Mouse (Mus musculus) granulocyte monocyte progenitor cell, adult 5-6 weeks (primary cell): ENCODE data around the gene Ubr3. TPM values are rescaled to one million over a fixed set of nuclear protein-coding genes. Genes with fewer than 3 reads are reported as not detected.

Experiments used
- ATAC-seq: replicated peaks from 2 replicates; pipeline ENCODE4 v1.8.0; 2016; ENCODE audit warnings: mild to moderate bottlenecking, moderate TSS enrichment, inconsistent platforms; ENCODE audit not compliant: poor library complexity, severe bottlenecking
- total RNA-seq, 2 experiments: library from RNA; stranded (forward) in 1 of 2; stranded (reverse) in 1 of 2; fragments of 200-712, 200-1000 nt in 1 of 2; fragments of >200 nt in 1 of 2; fragmentation: Nextera tagmentation in 1 of 2; gene quantifications; 2 replicates each; pipeline ENCODE4 v1.2.3; 2014 to 2017

Ubr3 gene
- total RNA-seq, 2 experiments from 2014 or later = 35.2 to 41.9 TPM

DNA sequence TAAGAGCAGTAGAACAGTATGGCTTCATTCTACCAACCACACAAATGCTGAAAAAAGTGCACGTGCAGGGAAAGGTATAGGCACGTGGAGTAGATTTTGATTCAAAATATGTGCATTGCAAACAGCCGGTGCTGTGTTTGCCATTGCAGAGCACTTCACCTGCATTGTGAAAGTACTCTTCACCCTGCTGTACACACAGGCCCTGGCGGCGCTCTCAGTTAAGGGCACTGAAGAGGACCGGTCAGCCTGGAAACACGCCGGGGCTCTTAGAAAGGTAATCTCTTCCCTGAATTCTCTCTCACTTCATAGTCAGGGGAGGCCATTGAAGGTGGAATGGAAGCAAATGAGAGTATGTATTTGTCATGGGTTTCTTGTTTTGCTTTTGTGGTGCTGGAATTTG lies 115.9 kb downstream of the Ubr3 start:
- no peak for ATAC-seq

DNA sequence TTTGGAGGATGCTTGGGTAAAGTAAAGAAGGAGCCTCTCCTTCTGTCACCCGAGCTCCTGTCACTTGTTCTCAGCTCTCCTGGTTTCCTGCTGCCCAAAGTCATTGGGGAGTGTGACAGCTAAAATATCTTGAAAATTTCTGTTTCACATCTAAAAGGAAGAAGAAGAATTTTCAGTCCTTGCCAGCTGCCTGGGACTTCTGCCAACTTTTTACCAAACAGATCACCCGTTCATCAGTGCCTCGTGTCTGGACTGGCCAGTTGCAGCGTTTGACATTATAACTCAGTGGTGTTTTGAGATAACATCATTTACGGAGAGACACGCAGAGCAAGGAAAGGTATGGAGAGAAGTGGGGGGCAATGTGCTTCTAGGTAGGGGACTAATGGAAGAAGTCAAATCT lies 121.2 kb downstream of the Ubr3 start:
- no peak for ATAC-seq

DNA sequence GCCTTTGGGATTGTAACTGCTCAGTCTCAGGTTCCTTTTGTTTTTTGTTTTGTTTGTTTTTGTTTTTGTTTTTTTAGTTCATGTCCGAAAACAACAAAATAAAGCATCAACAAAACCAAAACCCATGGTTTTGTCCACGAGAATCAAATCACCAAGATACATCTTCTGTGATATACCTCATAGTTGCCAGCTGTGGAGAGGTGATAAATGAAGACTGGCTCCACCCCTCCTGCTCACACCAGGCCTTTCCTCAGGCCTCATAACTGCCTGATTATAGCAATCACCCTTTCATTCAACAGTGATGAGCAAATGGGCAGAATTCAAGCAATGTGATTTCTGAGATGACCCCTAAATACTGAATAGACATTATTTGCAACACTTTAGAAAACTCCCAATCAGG lies 127.4 kb downstream of the Ubr3 start:
- ATAC-seq = no peak

DNA sequence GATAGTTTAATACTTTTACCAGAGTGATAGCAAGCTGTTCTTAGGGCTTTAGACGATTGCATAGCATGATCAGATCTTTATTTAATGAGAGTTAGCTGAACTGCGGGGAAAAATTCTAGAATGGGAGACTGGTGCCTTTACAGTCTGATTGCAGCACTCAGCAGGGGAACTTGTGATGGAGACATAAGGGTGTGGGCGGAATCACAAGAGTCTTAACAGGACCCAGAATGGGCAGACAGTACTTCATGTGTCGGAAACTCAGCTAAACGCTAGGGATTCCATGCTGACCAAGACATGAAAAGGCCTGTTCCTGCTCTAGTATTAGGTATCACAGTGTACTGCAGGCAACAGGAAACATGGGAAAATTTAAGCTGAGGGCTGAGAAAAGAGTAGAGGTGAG lies 128.7 kb downstream of the Ubr3 start:
- no peak for ATAC-seq

DNA sequence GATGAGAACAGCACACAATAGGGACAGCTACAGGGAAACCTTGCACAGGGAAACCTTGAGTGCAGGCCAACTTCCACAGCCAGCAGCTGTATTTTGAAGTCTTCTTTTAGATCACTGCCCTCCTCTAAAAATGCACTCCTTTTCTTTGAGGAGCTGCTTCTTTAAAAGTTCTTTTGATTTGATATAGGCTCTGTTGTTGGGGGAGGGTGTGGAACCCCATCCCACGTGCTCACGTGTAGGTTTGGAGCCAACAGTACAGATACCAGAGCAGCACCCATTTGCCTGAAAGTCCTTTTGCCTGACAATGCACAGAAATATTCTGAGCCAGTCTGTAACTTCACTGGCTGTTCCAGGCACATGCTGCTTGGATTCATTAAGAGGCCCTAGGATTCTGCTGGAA lies 134.4 kb downstream of the Ubr3 start:
- ATAC-seq = no peak

DNA sequence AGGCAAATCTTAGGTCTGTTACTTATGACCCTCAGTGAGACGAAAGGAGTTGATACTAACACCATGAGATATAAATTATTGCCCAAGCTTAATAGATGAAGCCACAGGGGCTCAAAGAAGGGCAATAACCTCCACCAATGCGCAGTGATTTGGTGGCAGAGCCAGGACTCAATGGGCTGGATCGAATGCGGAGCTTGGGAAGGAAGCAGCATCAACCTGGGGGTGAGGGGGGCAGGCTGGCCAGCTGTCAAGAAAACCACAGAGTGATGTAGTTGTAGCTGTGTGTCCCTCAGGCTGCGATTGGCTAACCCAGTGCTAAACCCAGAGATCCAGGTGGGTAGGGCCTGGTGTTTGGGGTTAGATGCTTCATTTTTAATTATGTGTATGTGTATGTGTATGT lies 137.8 kb downstream of the Ubr3 start:
- no peak for ATAC-seq

DNA sequence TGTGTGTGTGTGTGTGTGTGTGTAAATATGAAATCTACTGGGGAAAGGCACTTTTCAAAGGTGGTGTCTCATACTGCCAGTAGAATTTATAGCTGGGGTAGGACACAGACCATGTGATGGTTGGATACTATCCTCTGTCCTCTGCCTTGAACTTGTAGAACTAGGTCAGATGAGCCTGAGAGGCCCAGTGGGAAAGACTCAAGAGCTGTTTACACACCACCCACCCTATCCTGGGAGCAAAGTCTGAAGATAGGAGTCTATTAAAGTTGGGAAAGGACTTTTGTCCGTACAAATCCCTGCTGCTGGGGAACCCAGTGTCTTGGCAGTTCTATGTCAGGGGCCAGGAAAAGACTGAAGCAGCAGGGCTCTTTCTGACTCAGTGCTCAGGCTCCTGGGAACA lies 138.3 kb downstream of the Ubr3 start:
- no peak for ATAC-seq

DNA sequence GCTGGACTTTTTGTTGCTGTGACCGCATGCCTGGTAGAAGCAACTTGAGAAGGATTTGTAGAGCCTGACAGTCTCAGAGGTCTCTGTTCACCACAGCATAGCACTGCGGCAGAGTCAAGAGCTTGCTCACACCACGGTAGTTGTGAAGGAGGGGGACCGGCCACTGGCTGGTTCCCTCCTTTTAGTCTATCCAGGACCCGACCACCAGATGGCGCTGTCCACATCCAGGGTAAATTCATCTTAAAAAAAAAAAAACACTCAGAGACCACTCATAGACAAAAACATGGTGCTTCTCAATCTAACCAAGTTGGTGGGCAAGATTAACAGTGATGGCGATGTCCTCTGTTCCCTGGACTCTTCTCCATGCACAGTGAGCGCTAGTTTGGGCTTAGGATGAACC lies 140.2 kb downstream of the Ubr3 start:
- peak; percentile 42; the same call in 1 of the 2 replicates for ATAC-seq

DNA sequence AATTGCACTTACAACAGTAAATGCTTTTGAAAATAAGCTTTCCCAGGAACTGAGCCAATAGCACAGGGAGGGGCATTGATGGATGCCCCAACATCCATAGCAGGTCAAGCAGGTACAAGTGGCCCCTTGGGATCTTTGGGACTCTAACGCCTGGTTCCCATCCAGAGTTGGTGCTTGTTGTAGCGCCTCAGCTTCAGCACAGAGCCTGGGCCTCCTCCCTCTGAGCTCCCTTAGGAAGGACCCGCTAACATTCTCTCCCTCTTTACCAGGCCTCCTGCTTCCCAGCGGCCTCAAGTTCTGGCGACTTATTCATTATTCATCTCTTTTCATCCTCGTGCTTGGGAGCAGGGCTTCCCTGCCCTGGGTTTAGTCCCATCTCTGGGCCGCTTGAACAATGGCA lies 141.7 kb downstream of the Ubr3 start, which contains the start of gene Myo3b:
TSS of gene Myo3b (plus strand) at position 375 of the 400 bp plus-strand sequence.
- no peak for ATAC-seq

DNA sequence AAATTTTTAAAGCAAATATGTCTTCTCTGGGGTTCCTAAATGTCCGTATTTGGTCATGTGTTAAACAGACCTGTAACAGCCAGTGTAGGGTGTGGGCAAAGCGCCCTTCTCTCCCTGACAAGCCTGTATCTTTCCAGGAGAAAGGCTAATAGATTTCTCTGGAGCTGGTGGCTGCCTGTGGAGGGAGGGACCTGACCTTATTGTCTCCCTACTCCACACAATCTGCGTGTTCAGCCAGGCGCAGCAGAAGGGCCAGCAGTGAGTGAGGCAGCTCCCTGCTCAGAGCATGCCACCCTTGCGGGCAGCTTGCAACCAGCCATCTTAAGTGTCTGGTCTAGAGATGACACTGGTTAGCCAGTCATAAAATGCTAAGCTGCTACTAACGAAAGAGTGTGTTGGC lies 147.4 kb downstream of the Ubr3 start:
- no peak for ATAC-seq

DNA sequence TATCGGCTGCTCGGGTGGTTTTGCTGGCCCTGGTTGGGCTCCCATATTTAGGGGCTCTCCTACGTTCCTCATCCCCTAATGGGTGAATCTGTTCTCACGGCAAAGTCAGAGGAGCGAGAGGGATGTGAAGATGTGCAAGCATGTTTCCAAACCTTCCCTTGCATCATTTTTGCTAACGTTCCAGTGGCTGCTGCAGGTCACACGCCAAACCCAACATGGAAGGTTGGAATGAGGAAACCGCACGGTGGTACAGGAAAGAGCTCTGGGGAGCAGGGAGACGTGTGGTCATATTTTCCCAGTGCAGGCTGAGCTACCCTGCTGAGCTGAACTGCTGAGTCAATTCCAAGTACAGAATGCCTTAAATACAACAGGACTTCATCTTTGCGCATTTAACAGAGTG lies 150.8 kb downstream of the Ubr3 start:
- peak; percentile 92 for ATAC-seq

DNA sequence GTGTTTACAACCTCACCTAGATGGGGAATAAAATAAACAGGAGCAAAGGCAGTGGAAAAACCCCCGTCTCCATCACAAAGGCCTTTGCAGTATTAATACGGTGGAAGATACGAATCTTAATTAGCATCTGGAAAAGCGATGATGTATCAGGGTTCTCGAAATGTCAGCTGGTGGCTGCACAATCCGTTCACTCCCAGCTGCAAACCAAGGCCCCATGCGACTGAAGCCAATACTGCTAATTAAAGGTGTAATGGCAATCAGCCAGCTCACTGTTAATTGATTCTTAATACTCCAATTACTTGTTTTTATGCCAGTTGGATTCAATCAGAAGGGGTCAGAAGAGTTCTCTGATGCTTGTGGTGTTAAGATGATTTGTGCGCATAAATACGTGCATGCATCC lies 156.8 kb downstream of the Ubr3 start:
- no peak for ATAC-seq

DNA sequence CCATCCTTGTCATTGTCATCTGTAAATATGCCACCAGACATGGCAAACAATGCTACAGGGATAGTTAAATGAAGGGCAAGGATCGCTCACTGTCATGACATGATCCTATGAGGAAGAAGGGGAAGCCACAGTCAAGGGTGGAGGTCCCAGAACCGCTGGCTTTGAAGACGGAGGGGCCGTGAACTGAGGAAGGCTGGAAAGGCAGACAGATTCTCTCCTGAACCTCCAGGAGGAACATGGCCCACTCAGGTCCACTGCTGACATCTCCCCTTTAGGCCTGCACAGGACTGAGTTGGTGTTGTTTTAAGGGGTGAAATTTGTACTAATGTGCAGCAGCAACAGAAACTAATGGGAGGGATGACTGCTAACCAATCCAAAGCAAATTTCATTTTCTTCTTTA lies 161.2 kb downstream of the Ubr3 start:
- no peak for ATAC-seq

DNA sequence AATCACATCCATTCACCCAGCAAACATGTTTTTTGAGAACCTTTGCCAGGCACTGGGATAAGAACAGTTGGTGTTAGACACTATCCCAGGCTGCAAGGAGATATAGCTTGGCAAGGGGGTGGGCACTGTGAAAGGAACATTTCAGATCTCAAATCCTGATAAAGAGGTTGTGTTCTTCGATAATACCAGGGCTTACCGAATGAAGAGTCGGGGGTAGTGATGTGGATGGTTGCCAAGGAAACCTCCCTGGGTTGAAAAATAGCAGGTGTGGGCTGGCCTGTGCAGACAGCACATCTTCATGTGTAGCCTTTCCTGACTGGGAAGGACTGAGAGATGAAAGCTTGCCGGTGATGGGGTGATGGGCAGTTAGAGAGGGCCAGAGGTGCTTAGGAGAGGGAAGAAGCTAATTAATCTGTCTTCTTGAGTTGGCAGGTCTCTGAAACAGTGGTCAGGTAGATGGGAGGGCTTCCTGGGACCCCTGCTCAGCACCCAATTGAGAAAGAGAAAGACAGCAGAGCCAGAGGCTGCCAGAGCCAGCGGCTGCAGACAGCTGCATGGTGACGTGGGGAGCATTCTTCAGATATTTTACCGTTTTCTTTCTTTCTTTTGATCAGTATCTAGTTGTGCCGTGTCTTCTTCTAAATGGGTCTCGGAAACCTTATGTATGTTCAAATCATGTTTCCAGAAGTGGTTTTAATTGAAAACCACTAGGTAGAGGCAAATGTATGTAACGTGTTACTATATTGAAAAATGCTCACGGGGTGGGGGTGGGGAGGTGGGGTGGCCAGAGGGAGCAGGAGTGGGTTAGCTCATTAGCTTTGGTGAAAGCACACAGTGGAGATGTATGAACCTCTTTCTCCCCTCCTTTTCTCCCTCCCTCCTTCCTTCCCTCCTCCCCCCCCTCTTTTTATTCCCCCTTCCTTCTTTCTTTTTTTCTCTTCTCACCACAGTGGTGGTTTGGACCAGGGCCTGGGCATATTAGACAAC lies 163.6 kb downstream of the Ubr3 start:
- ATAC-seq = no peak

DNA sequence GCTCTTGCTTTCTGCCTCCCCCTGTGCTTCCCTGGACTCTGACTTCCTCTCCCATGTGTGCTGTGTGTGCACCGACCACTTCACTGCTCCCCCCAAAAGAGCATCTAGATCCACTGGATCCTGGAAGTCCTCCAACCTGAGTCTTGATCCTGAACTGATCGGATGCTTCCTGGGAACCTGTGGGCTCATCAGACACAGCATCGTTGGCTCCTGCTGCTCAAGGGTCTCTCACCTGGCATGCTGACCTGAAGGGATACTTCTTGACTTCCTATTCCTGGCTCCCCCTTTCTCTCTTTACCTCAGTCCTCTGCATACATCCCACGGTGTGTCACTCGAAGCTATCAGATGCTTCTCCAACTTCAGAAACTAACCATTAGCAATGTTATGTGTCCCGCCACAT lies 168.1 kb downstream of the Ubr3 start:
- ATAC-seq = no peak

DNA sequence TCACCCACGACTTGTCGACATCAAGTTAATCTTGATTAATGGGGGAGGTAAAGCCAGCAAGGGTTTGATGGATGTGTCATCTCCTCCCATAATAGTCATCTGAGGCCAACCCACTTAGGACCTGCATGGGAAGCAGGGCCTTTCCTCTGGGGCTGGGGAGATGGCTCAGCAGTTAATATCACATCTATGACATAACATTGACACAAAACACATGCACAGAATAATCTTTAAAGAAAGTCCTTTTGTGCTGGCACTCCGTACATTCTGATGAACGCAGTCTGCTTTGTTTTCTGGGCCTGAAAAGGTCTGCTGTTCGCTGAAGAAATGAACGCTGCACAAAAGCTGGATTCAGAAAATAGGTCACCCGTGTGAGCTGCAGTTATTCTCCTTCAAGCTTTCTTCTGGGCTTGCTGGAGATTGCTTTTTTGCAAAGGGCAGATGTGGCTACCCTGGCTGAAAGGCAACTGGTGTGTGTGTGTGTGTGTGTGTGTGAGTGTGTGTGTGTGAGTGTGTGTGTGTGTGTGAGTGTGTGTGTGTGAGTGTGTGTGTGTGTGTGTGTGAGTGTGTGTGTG lies 168.8 kb downstream of the Ubr3 start:
- ATAC-seq = no peak

DNA sequence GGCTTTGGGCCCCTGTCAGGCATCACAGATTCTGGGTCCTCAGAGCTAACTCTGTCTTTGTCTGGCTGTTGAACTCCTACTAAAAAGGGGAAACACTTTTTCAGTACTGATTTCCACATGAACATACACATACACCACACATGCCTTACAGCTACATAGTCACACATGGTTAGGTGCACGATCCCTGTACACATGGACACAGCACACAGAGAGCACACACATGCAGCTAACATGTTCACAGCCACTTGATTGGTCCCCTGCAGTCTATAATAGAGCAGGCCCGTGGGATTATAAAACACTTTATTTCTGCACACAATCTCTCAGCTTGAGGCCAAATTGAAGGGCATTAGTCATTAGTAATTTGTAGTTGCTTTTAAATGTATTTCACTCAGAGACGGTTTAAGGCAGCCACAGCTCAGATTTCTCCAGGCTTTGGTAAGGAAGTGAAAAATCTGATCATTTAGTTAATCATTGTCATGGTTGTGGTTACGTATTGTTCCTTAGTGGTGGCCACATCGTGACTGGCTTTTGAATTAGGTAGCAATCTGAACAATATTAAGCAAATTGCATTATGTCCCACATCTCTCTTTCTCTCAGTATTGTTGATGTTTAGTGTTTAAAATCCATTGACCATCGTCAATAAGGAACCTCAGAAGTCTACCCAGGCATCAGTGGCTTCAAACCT lies 169.4 kb downstream of the Ubr3 start:
- ATAC-seq = no peak

DNA sequence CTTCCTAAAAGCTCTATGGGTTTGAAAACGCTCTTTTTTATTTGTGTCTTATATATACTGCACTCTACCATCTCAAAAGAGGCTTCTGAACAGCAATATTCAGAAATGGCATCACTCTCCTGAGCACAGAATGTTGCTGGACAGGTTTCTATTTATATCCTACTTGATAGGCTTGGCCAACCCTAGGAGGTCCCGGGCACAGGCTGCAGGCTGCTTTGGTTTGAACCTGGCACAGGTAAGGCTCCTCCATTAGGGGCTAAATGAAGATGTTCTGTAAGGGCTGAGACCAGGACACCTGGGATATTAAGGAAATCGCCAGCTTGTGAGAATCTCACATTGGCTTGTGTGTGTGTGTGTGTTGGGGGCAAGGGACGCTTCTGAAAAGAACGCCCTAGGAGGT lies 172.8 kb downstream of the Ubr3 start:
- ATAC-seq = no peak
